Mouse (Mus musculus) hindbrain, embryonic 11.5 days (tissue): ENCODE results near the gene Slc4a1ap. TPM values are rescaled to one million over a fixed set of nuclear protein-coding genes. Genes with fewer than 3 reads are reported as not detected.
A peak's percentile ranks its signal among the peaks of the same experiment; 100 is the strongest.

ENCODE experiments used
- ATAC-seq: fragments of 200-750 bp; cut with Nextera tagmentation; 2 replicates; pipeline ENCODE4 v1.8.0; 2017; ENCODE audit warnings: mild to moderate bottlenecking, moderate TSS enrichment, moderate library complexity; ENCODE audit not compliant: low FRiP score
- DNase-seq: peaks from one replicate; pipeline ENCODE4 v3.0.0-alpha.2; 2015; ENCODE audit warnings: low spot score
- H3K27ac ChIP-seq: fragments of 300-500 bp; sonication (generic); 2 replicates; pipeline ENCODE4 v1.5.1; 2014; ENCODE audit warnings: mild to moderate bottlenecking, low read depth, low read length
- H3K27me3 ChIP-seq: fragments of 300-500 bp; sonication (generic); 2 replicates; pipeline ENCODE4 v1.6.1; 2014; ENCODE audit warnings: mild to moderate bottlenecking, low read length, moderate library complexity, mixed read lengths; ENCODE audit not compliant: control insufficient read depth, insufficient read depth
- H3K36me3 ChIP-seq: fragments of 300-500 bp; sonication (generic); 2 replicates; pipeline ENCODE4 v1.6.1; 2014; ENCODE audit warnings: mild to moderate bottlenecking, low read length, moderate library complexity, mixed read lengths; ENCODE audit not compliant: control insufficient read depth, insufficient read depth
- H3K4me1 ChIP-seq: fragments of 300-500 bp; sonication (generic); replicated peaks from 2 replicates; pipeline ENCODE4 v1.6.1; 2014; ENCODE audit warnings: low read length, mixed read lengths; ENCODE audit not compliant: control insufficient read depth, insufficient read depth
- H3K4me2 ChIP-seq: fragments of 300-500 bp; sonication (generic); replicated peaks from 2 replicates; pipeline ENCODE4 v1.6.1; 2014; ENCODE audit warnings: mild to moderate bottlenecking, low read depth, low read length
- H3K4me3 ChIP-seq: fragments of 300-500 bp; sonication (generic); 2 replicates; pipeline ENCODE4 v1.5.1; 2014; ENCODE audit warnings: low read depth, low read length
- H3K9ac ChIP-seq: fragments of 300-500 bp; sonication (generic); 2 replicates; pipeline ENCODE4 v1.6.1; 2014; ENCODE audit warnings: low read depth, low read length
- H3K9me3 ChIP-seq: fragments of 300-500 bp; sonication (generic); 2 replicates; pipeline ENCODE4 v1.6.1; 2016; ENCODE audit warnings: low read length; ENCODE audit not compliant: control insufficient read depth
- WGBS: fragments of 180-500 bp; shearing (Covaris S2); extraction: QIAGEN DNeasy Blood & Tissue Kit; methylation state at CpG from one replicate; pipeline ENCODE4 v1.1.7; 2014; 5-methylcytosine and 5-hydroxymethylcytosine counted together
- polyA plus RNA-seq: library from polyadenylated mRNA; unstranded; fragments of >200 nt; fragmentation: Nextera tagmentation; extraction: Ambion mirVana; gene quantifications from 2 replicates; pipeline ENCODE4 v1.2.1, GENCODE M21; 2014

Gene Slc4a1ap
- polyA plus RNA-seq, 1 experiment from 2014 or later: 34.9 TPM

DNA sequence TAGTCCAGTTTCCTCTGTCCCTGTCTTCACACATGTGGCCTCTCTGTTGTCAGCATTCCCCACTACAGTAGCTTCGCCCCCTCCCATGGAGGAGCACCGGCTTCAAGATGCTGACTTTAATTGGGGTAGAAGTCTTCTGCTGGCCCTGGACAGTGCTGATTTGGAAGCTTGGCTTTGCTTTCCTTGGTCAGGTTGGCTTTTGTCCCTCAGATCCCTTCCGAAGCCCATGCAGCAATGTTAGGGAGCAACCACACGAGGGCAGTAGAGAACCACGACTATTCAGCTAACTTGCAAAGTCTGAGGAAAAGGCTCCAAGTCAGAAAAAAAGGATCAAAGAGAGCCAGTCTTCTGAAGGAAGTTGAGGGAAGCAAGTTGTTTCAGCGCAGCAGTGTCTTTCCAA, 36.7 kb downstream of the Slc4a1ap start:
- 6% methylated on average over 6 of the region's 6 CpGs for WGBS
- Histone ChIP-seq H3K36me3 (no peaks in the 10 kb centered on the region), H3K27me3 (no peaks in the 10 kb centered on the region), H3K9ac (no peak overlapping the region), H3K27ac (no peak overlapping the region), H3K4me3 (no peak overlapping the region), H3K4me2 (no peak overlapping the region), H3K9me3 (no peaks in the 10 kb centered on the region), H3K4me1 (no peaks in the 10 kb centered on the region)
- peak; percentile 88 for DNase-seq
- ATAC-seq: no peak

GRCm38 (mm10) chr5:31563905-31564304, 37.1 kb downstream of the Slc4a1ap start:
- WGBS: 47% methylated on average over 7 of the region's 7 CpGs
- ATAC-seq: no peak
- DNase-seq: no peak
- no peaks in the 10 kb centered on the region for H3K4me1 ChIP-seq
- H3K9ac ChIP-seq: no peak overlapping the region
- no peaks in the 10 kb centered on the region for H3K36me3 ChIP-seq
- H3K27ac ChIP-seq: no peak overlapping the region
- no peak overlapping the region for H3K4me2 ChIP-seq
- H3K4me3 ChIP-seq: no peak overlapping the region
- no peaks in the 10 kb centered on the region for H3K9me3 ChIP-seq
- H3K27me3 ChIP-seq: no peaks in the 10 kb centered on the region

DNA sequence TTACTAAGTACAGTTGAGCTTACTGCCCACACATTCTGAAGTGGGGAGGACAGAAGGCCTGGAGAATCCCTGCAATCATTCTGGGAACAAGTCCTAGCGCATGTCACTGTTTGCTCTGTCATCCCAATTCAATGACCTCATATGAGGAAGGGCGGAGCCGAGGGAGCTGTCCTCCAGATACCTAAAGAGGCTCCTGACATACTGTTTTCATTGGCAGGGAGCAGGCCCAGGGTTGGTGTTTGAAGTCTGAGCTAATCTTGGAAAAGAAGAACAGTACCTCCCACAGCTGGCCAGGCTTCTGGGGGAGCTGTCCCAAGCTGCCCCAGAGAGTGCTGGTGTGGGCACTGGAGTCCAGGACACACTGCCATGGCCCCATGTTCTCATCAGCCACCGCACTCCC, 38.2 kb downstream of the Slc4a1ap start:
- Histone ChIP-seq H3K27me3 (no peaks in the 10 kb centered on the region), H3K4me2 (no peak overlapping the region), H3K36me3 (no peaks in the 10 kb centered on the region), H3K4me1 (no peaks in the 10 kb centered on the region), H3K4me3 (no peak overlapping the region), H3K9ac (no peak overlapping the region), H3K9me3 (no peaks in the 10 kb centered on the region), H3K27ac (no peak overlapping the region)
- no peak for ATAC-seq
- no peak for DNase-seq
- WGBS: 88% methylated on average over 4 of the region's 4 CpGs

DNA sequence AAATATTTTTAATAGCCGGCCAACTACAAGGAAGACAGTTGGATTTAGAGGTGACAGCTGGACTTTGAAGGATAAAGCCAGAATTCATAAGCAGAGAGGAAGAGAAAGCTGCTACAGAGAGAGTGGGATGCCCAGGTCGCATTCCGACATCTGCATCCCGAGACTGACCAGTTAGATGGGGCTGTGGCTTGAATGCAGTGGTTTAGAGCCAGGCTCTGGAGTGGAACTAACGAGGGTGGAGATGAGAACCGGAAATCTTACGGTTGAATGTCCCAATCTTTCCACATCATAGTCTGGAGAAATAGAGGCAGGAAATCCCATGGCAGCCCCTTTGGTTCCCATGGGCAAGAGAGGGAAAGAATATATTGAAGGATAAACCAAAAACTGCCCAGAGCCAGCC, 39.2 kb downstream of the Slc4a1ap start:
- Histone ChIP-seq H3K36me3 (no peaks in the 10 kb centered on the region), H3K27me3 (no peaks in the 10 kb centered on the region), H3K4me2 (no peak overlapping the region), H3K4me3 (no peak overlapping the region), H3K9me3 (no peaks in the 10 kb centered on the region), H3K27ac (no peak overlapping the region), H3K4me1 (no peaks in the 10 kb centered on the region), H3K9ac (no peak overlapping the region)
- 84% methylated on average over 7 of the region's 7 CpGs for WGBS
- ATAC-seq: no peak
- DNase-seq: no peak

- H3K9ac ChIP-seq: no peak overlapping the region
- H3K27ac ChIP-seq: no peak overlapping the region
- 53% methylated on average over 3 of the region's 3 CpGs for WGBS
- DNase-seq (no peak), ATAC-seq (no peak)
- no peak overlapping the region for H3K4me2 ChIP-seq
- no peaks in the 10 kb centered on the region for H3K4me1 ChIP-seq
- H3K36me3 ChIP-seq: no peaks in the 10 kb centered on the region
- no peak overlapping the region for H3K4me3 ChIP-seq
- H3K27me3 ChIP-seq: no peaks in the 10 kb centered on the region
- no peaks in the 10 kb centered on the region for H3K9me3 ChIP-seq
These were observed 39.7 kb downstream of the Slc4a1ap start for GRCm38 (mm10) chr5:31566457-31566856.

- 87% methylated on average over 5 of the region's 5 CpGs for WGBS
- DNase-seq: no peak
- Histone ChIP-seq H3K4me3 (no peak overlapping the region), H3K9me3 (no peaks in the 10 kb centered on the region), H3K27me3 (no peaks in the 10 kb centered on the region), H3K27ac (no peak overlapping the region), H3K4me1 (no peaks in the 10 kb centered on the region), H3K9ac (no peak overlapping the region), H3K36me3 (no peaks in the 10 kb centered on the region), H3K4me2 (no peak overlapping the region)
- ATAC-seq: no peak
These were observed 41.3 kb downstream of the Slc4a1ap start for GRCm38 (mm10) chr5:31567951-31568657.

- Histone ChIP-seq H3K4me3 (no peak overlapping the region), H3K9me3 (no peaks in the 10 kb centered on the region), H3K27me3 (no peaks in the 10 kb centered on the region), H3K36me3 (no peaks in the 10 kb centered on the region), H3K9ac (no peak overlapping the region), H3K4me2 (peak overlapping the region; percentile 11; the same call in 1 of the 2 replicates), H3K27ac (no peak overlapping the region), H3K4me1 (no peaks in the 10 kb centered on the region)
- 16% methylated on average over 20 of the region's 20 CpGs for WGBS
- DNase-seq (no peak), ATAC-seq (no peak)
These were observed 44.3 kb downstream of the Slc4a1ap start for GRCm38 (mm10) chr5:31571023-31571608.

DNA sequence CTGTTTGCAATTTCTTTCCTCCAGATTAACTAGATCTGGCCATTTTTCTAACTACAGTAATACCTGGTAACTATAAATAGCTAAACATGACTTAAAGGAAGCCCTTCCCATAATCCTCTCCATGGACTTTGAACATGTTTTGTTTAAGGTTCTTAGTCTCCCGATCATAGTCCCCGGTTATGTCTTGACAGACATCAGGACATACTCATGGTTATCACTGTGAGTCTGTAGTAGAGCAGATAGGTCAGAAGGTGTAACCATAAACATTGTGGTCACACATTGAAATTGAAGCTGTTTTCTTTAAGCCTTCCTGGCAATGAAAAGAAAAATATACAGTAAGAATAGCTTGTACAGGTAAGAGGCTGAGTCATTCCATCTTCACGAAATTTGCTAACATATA, 46.9 kb downstream of the Slc4a1ap start:
- Histone ChIP-seq H3K36me3 (no peaks in the 10 kb centered on the region), H3K4me1 (no peaks in the 10 kb centered on the region), H3K27me3 (no peaks in the 10 kb centered on the region), H3K9me3 (no peaks in the 10 kb centered on the region), H3K9ac (no peak overlapping the region), H3K4me3 (no peak overlapping the region), H3K27ac (no peak overlapping the region), H3K4me2 (no peak overlapping the region)
- DNase-seq (no peak), ATAC-seq (no peak)
- WGBS: 96% methylated on average over 3 of the region's 3 CpGs

- Histone ChIP-seq H3K4me2 (no peak overlapping the region), H3K4me3 (no peak overlapping the region), H3K4me1 (no peaks in the 10 kb centered on the region), H3K27me3 (no peaks in the 10 kb centered on the region), H3K9ac (no peak overlapping the region), H3K27ac (no peak overlapping the region), H3K36me3 (no peaks in the 10 kb centered on the region), H3K9me3 (no peaks in the 10 kb centered on the region)
- ATAC-seq: no peak
- DNase-seq: no peak
- 66% methylated on average over 6 of the region's 7 CpGs for WGBS
These were observed 49.8 kb downstream of the Slc4a1ap start for GRCm38 (mm10) chr5:31576539-31576975.
